In genomic region chr13:97331072-97331471, GRCm38 (mm10) we compare ENCODE assay signal across 19 mouse cellular contexts.
A peak's percentile ranks its signal among the peaks of the same experiment; 100 is the strongest.
DNase-seq lines count a peak whose midpoint lies in the region; ATAC-seq and TF ChIP-seq lines count a peak whose summit lies in the region.
"Had no signal": no experiment of that assay in that cellular context is flagged by ENCODE, and none has a peak within 500 bp of the region (broad histone marks: within the 10 kb centered on the region; RNA-seq: fewer than 3 reads in every experiment).

No protein-coding gene starts in this region.

- peak overlapping the region; percentile 52; the same call in 1 of the 2 replicates for H3K27ac ChIP-seq in heart, embryonic 10.5 days
- no peak overlapping the region for H3K27ac ChIP-seq in heart, embryonic 11.5 days (ENCODE audit: low read depth, low read length)
- no peak overlapping the region for H3K27ac ChIP-seq in stomach, embryonic 16.5 days (ENCODE audit: low read length)
- H3K27ac ChIP-seq in stomach, postnatal 0 days (replicated peaks) = no peak overlapping the region
- H3K27ac ChIP-seq: embryonic facial prominence, embryonic 13.5 days; hindbrain, embryonic 12.5 days; hindbrain, postnatal 0 days had no signal

- peaks cover 32% of the 10 kb centered on the region for H3K4me1 ChIP-seq in heart, embryonic 10.5 days
- peaks cover 7% of the 10 kb centered on the region for H3K4me1 ChIP-seq in heart, embryonic 11.5 days (ENCODE audit: control insufficient read depth, insufficient read depth, low read length)
- H3K4me1 ChIP-seq in stomach, embryonic 16.5 days (ENCODE audit: control insufficient read depth, insufficient read depth, low read length) = 0 out of 2 replicates have a peak, but pooled peaks cover 3% of the 10 kb centered on the region
- H3K4me1 ChIP-seq in stomach, postnatal 0 days (replicated peaks; ENCODE audit: control insufficient read depth, insufficient read depth) = no peaks in the 10 kb centered on the region

- no peak overlapping the region for H3K9ac ChIP-seq in heart, embryonic 11.5 days (ENCODE audit: low read depth, low read length)
- H3K9ac ChIP-seq in stomach, embryonic 16.5 days (ENCODE audit: low read length) = no peak overlapping the region
- H3K9ac ChIP-seq in stomach, postnatal 0 days (ENCODE audit: low read length) = no peak overlapping the region
- H3K9ac ChIP-seq: embryonic facial prominence, embryonic 13.5 days; hindbrain, embryonic 12.5 days had no signal

- ATAC-seq in heart, embryonic 11.5 days (replicated peaks; ENCODE audit: insufficient number of reproducible peaks, low FRiP score, low TSS enrichment) = no peak
- peak; percentile 20; the same call in 1 of the 2 replicates for ATAC-seq in stomach, embryonic 16.5 days (ENCODE audit: insufficient read depth, low FRiP score)
- no peak for ATAC-seq in stomach, postnatal 0 days (ENCODE audit: low FRiP score, low TSS enrichment)
- no peak for ATAC-seq in erythroid progenitor cell, adult 5-6 weeks (replicated peaks; ENCODE audit: low FRiP score, poor library complexity, severe bottlenecking)
- ATAC-seq: forebrain, embryonic 14.5 days; hindbrain, postnatal 0 days had no signal

- no peaks in the 10 kb centered on the region for H3K36me3 ChIP-seq in heart, embryonic 10.5 days
- H3K36me3 ChIP-seq in heart, embryonic 11.5 days (ENCODE audit: control insufficient read depth, insufficient read depth, low read length) = no peaks in the 10 kb centered on the region
- H3K36me3 ChIP-seq in stomach, embryonic 16.5 days (ENCODE audit: control insufficient read depth, insufficient read depth, low read length) = no peaks in the 10 kb centered on the region
- H3K36me3 ChIP-seq in stomach, postnatal 0 days (ENCODE audit: control insufficient read depth, insufficient read depth, low read length) = no peaks in the 10 kb centered on the region
- H3K36me3 ChIP-seq: embryonic facial prominence, embryonic 13.5 days; hindbrain, embryonic 12.5 days had no signal

- no peak for TF ChIP-seq CTCF in stomach, postnatal 0 days (IDR thresholded peaks at IDR 0.05; ENCODE audit: low read depth)

- no peaks in the 10 kb centered on the region for H3K9me3 ChIP-seq in heart, embryonic 10.5 days
- H3K9me3 ChIP-seq in heart, embryonic 11.5 days (replicated peaks; ENCODE audit: control insufficient read depth, low read length) = no peaks in the 10 kb centered on the region
- H3K9me3 ChIP-seq in stomach, embryonic 16.5 days (replicated peaks; ENCODE audit: control insufficient read depth, low read length) = peaks cover 2% of the 10 kb centered on the region; the same call in 1 of the 2 replicates
- no peaks in the 10 kb centered on the region for H3K9me3 ChIP-seq in stomach, postnatal 0 days (ENCODE audit: control insufficient read depth, low read length)
- H3K9me3 ChIP-seq: embryonic facial prominence, embryonic 13.5 days; hindbrain, embryonic 12.5 days had no signal

- H3K4me3 ChIP-seq in heart, embryonic 10.5 days = no peak overlapping the region
- no peak overlapping the region for H3K4me3 ChIP-seq in heart, embryonic 11.5 days (ENCODE audit: low read depth, low read length)
- no peak overlapping the region for H3K4me3 ChIP-seq in stomach, embryonic 16.5 days (replicated peaks; ENCODE audit: low read length)
- H3K4me3 ChIP-seq in stomach, postnatal 0 days (ENCODE audit: low read depth, low read length) = no peak overlapping the region
- H3K4me3 ChIP-seq: embryonic facial prominence, embryonic 13.5 days; hindbrain, embryonic 12.5 days had no signal

- peak; percentile 17 for DNase-seq in adrenal gland, postnatal 14 days
- DNase-seq in adrenal gland, adult 18-20 months (ENCODE audit: low spot score in 2 of 2) = no peak
- DNase-seq in heart, embryonic 10.5 days (ENCODE audit: low spot score) = no peak
- DNase-seq in stomach, postnatal 0 days (ENCODE audit: low spot score) = no peak
- DNase-seq: cerebellum, adult 11 months; cerebellum, adult 8-10 months; cerebellum, postnatal 14 days; embryo, embryonic 11 days; gastrocnemius, postnatal 36 days; heart, adult 11 months; heart, postnatal 36 days; kidney, adult 11 months had no signal

- TF ChIP-seq EP300 in stomach, postnatal 0 days (optimal IDR thresholded peaks at IDR 0.05) = no peak

- WGBS in heart, embryonic 10.5 days = 84% methylated on average over 14 of the region's 14 CpGs
- WGBS in heart, embryonic 11.5 days (ENCODE audit: insufficient replicate concordance) = 89% methylated on average over 14 of the region's 14 CpGs
- 90% methylated on average over 14 of the region's 14 CpGs for WGBS in stomach, embryonic 16.5 days
- 92% methylated on average over 14 of the region's 14 CpGs for WGBS in stomach, postnatal 0 days

- no peak overlapping the region for H3K4me2 ChIP-seq in heart, embryonic 11.5 days
- H3K4me2 ChIP-seq in stomach, embryonic 16.5 days (ENCODE audit: low read depth, low read length) = no peak overlapping the region
- no peak overlapping the region for H3K4me2 ChIP-seq in stomach, postnatal 0 days (replicated peaks; ENCODE audit: low read depth)
- H3K4me2 ChIP-seq: embryonic facial prominence, embryonic 13.5 days; hindbrain, embryonic 12.5 days had no signal

- peaks cover 7% of the 10 kb centered on the region; the same call in 1 of the 2 replicates for H3K27me3 ChIP-seq in heart, embryonic 10.5 days (ENCODE audit: insufficient read depth, poor library complexity, severe bottlenecking)
- no peaks in the 10 kb centered on the region for H3K27me3 ChIP-seq in heart, embryonic 11.5 days (ENCODE audit: control insufficient read depth, insufficient read depth, low read length)
- no peaks in the 10 kb centered on the region for H3K27me3 ChIP-seq in stomach, embryonic 16.5 days (ENCODE audit: control insufficient read depth, insufficient read depth, low read length)
- H3K27me3 ChIP-seq in stomach, postnatal 0 days (ENCODE audit: control insufficient read depth, insufficient read depth, low read length) = no peaks in the 10 kb centered on the region; the same call in 1 of the 2 replicates
- H3K27me3 ChIP-seq: hindbrain, embryonic 12.5 days had no signal
